Mouse (Mus musculus) olfactory bulb, adult 2 months (tissue): ENCODE data around the gene Lrrc4c.

ENCODE experiments used
- CTCF ChIP-seq: fragments of 200-500 bp; IDR thresholded peaks from 2 replicates; pipeline ENCODE4 v1.5.1; 2012; ENCODE audit warnings: low read depth, mild to moderate bottlenecking, low read length, moderate library complexity; ENCODE audit not compliant: insufficient read depth
- POLR2A ChIP-seq: fragments of 200-500 bp; IDR thresholded peaks from 2 replicates; pipeline ENCODE4 v1.6.1; 2012; ENCODE audit warnings: mild to moderate bottlenecking, low read depth, low read length, moderate library complexity; ENCODE audit not compliant: insufficient read depth

- TF ChIP-seq CTCF (no peak), POLR2A (no peak)
Measured at GRCm38 (mm10) chr2:96461566-96461965, 143.6 kb downstream of the Lrrc4c start.
